Mouse (Mus musculus): ENCODE data around the gene Micall1. TPM values are rescaled to one million over a fixed set of nuclear protein-coding genes. Genes with fewer than 3 reads are reported as not detected.
A peak's percentile ranks its signal among the peaks of the same experiment; 100 is the strongest.

The Micall1 gene
- total and polyA plus RNA-seq, 2 experiments from 2014 or later, result 8.0 to 29.1 TPM

DNA sequence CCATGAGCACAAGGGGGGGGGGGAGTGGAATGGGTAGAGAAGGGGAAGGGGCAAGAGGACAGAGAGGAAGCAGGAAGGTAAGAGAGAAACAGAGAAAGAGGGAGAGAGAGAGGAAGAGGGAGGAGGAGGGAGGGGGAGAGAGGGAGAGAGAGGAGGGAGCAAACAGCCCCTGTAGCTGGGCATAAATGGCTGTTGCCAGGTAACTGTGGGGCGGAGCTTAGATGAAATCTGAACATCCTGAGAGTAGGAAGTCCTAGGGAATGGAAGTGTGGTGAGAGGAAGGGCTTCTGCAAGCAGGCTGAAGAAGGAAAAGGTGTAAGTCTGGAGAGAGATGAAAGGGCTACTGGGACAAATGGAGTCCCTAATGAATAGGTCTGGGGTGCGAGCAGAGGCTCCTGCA, 42.4 kb upstream of the Micall1 start:
- DNase-seq (no peak), ATAC-seq (no peak)
- Histone ChIP-seq H3K27ac (ENCODE audit: low read depth, low read length) (no peak overlapping the region), H3K4me2 (ENCODE audit: low read depth) (no peak overlapping the region), H3K9me3 (ENCODE audit: low read length) (no peaks in the 10 kb centered on the region), H3K4me3 (ENCODE audit: low read depth, low read length) (no peak overlapping the region), H3K4me1 (ENCODE audit: insufficient read depth) (no peaks in the 10 kb centered on the region; the same call in 1 of the 2 replicates), H3K27me3 (ENCODE audit: insufficient read depth, low read length) (no peaks in the 10 kb centered on the region), H3K9ac (no peak overlapping the region), H3K36me3 (ENCODE audit: insufficient read depth) (no peaks in the 10 kb centered on the region)
- TF ChIP-seq CTCF (IDR thresholded peaks at IDR 0.05; ENCODE audit: low read depth), result no peak
- 35% methylated on average over 2 of the region's 2 CpGs for WGBS

- H3K27ac ChIP-seq (ENCODE audit: low read depth, low read length), result no peak overlapping the region
- no peaks in the 10 kb centered on the region for H3K27me3 ChIP-seq (ENCODE audit: insufficient read depth, low read length)
- no peak overlapping the region for H3K4me3 ChIP-seq (ENCODE audit: low read depth, low read length)
- ATAC-seq (no peak), DNase-seq (no peak)
- H3K4me2 ChIP-seq (ENCODE audit: low read depth), result no peak overlapping the region
- no peak for TF ChIP-seq CTCF (IDR thresholded peaks at IDR 0.05; ENCODE audit: low read depth)
- no peaks in the 10 kb centered on the region for H3K36me3 ChIP-seq (ENCODE audit: insufficient read depth)
- WGBS, result 84% methylated on average over 3 of the region's 3 CpGs
- no peaks in the 10 kb centered on the region; the same call in 1 of the 2 replicates for H3K4me1 ChIP-seq (ENCODE audit: insufficient read depth)
- no peak overlapping the region for H3K9ac ChIP-seq
- no peaks in the 10 kb centered on the region for H3K9me3 ChIP-seq (ENCODE audit: low read length)
These were observed 41.1 kb upstream of the Micall1 start for GRCm38 (mm10) chr15:79067631-79068030.

GRCm38 (mm10) chr15:79068416-79068815, 40.3 kb upstream of the Micall1 start:
- Histone ChIP-seq H3K9ac (no peak overlapping the region), H3K4me2 (ENCODE audit: low read depth) (no peak overlapping the region), H3K27me3 (ENCODE audit: insufficient read depth, low read length) (no peaks in the 10 kb centered on the region), H3K4me3 (ENCODE audit: low read depth, low read length) (no peak overlapping the region), H3K9me3 (ENCODE audit: low read length) (no peaks in the 10 kb centered on the region), H3K4me1 (ENCODE audit: insufficient read depth) (no peaks in the 10 kb centered on the region; the same call in 1 of the 2 replicates), H3K27ac (ENCODE audit: low read depth, low read length) (no peak overlapping the region), H3K36me3 (ENCODE audit: insufficient read depth) (no peaks in the 10 kb centered on the region)
- WGBS, result 82% methylated on average over 3 of the region's 3 CpGs
- no peak for TF ChIP-seq CTCF (IDR thresholded peaks at IDR 0.05; ENCODE audit: low read depth)
- no peak for DNase-seq
- no peak for ATAC-seq

DNA sequence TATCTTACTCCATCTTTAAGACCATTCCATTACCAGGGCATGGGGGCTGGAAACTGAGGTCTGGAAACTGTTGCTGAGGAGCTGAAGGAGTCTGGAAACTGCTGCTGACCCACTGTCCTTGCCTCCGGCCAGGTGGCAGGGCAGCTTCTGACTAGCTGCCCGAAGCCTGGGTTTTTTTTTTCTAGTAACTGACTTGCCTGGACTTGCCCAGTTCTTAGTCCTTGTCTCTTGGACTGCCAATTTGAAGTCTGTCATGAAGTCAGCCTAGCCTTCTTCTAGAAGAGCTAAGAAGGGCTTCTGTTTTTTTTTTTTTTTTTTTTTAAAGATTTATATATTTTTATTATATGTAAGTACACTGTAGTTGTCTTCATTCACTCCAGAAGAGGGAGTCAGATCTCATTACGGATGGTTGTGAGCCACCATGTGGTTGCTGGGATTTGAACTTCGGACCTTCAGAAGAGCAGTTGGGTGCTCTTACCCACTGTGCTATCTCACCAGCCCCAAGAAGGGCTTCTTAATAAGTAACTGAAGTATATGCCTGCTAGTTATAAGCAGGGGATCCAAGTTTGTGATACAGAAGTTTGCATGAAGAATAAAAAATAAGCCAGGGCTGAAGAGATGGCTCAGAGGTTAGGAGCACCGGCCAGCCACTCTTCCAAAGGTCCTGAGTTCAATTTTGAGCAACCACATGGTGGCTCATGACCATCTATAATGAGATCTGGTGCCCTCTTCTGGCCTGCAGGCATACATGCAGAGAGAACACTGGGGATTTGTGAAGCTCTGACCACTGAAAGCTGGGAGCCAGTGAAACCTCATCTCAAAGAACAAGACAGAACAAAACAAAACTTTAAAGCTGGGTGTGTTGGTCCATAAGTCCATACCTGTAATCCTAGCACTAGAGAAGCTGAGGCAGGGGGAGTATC, 37.3 kb upstream of the Micall1 start:
- no peak overlapping the region for H3K4me2 ChIP-seq (ENCODE audit: low read depth)
- no peak overlapping the region for H3K27ac ChIP-seq (ENCODE audit: low read depth, low read length)
- no peaks in the 10 kb centered on the region for H3K9me3 ChIP-seq (ENCODE audit: low read length)
- ATAC-seq (no peak), DNase-seq (peak; percentile 29)
- no peak overlapping the region for H3K9ac ChIP-seq
- no peaks in the 10 kb centered on the region for H3K36me3 ChIP-seq (ENCODE audit: insufficient read depth)
- peak; percentile 72 for TF ChIP-seq CTCF (IDR thresholded peaks at IDR 0.05; ENCODE audit: low read depth)
- no peak overlapping the region for H3K4me3 ChIP-seq (ENCODE audit: low read depth, low read length)
- 67% methylated on average over 5 of the region's 5 CpGs for WGBS
- H3K27me3 ChIP-seq (ENCODE audit: insufficient read depth, low read length), result no peaks in the 10 kb centered on the region
- peaks cover 9% of the 10 kb centered on the region for H3K4me1 ChIP-seq (ENCODE audit: insufficient read depth)

DNA sequence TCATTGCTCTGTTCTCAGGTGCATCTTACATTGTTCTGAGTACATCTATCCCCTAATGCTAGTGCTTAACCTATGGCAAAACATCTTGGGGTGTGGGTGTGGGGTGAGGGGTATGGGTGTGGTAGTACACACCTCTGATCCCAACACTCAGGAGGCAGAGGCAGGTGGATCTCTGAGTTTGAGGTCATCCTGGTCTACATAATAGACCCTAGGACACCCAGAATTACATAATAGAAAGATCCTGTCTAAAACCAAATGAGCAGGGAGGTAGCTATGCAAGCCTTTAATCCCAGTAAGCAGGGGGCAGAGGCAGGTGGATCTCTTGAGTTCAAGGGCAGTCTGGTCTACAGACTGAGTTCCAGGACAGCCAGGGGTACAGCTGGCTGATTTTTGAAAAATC, 34.9 kb upstream of the Micall1 start:
- no peaks in the 10 kb centered on the region for H3K9me3 ChIP-seq (ENCODE audit: low read length)
- H3K4me3 ChIP-seq (ENCODE audit: low read depth, low read length), result no peak overlapping the region
- peaks cover 23% of the 10 kb centered on the region for H3K36me3 ChIP-seq (ENCODE audit: insufficient read depth)
- no peak overlapping the region for H3K27ac ChIP-seq (ENCODE audit: low read depth, low read length)
- no peak for ATAC-seq
- no peak overlapping the region for H3K9ac ChIP-seq
- no peak for DNase-seq
- H3K4me2 ChIP-seq (ENCODE audit: low read depth), result no peak overlapping the region
- H3K4me1 ChIP-seq (ENCODE audit: insufficient read depth), result peaks cover 9% of the 10 kb centered on the region
- no peak for TF ChIP-seq CTCF (IDR thresholded peaks at IDR 0.05; ENCODE audit: low read depth)
- no peaks in the 10 kb centered on the region for H3K27me3 ChIP-seq (ENCODE audit: insufficient read depth, low read length)

DNA sequence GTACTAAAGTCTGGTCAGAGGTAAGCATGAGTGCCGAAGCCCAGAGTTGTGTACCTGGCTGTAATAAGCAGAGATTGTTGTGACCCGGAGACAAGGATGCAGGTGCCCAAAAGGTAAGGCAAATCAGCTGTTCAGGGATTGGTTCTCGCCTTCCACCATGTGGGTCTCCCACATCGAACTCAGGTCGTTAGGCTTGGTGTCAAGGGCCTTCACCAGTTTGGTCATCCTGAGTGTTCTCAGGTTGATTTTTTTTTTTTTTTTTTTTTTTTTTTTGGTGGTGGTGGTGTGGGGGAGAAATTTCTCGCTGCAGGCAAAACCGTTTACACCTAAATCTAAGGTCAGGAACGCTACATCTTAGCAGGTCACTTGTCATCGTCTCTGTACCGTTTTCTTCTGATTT, 34.3 kb upstream of the Micall1 start:
- no peak for DNase-seq
- peak overlapping the region; percentile 70 for H3K4me3 ChIP-seq (ENCODE audit: low read depth, low read length)
- WGBS, result 30% methylated on average over 10 of the region's 10 CpGs
- H3K9me3 ChIP-seq (ENCODE audit: low read length), result no peaks in the 10 kb centered on the region
- H3K27ac ChIP-seq (ENCODE audit: low read depth, low read length), result peak overlapping the region; percentile 50
- no peak for ATAC-seq
- H3K4me2 ChIP-seq (ENCODE audit: low read depth), result peak overlapping the region; percentile 81
- H3K4me1 ChIP-seq (ENCODE audit: insufficient read depth), result peaks cover 9% of the 10 kb centered on the region
- H3K27me3 ChIP-seq (ENCODE audit: insufficient read depth, low read length), result no peaks in the 10 kb centered on the region
- H3K9ac ChIP-seq, result peak overlapping the region; percentile 68; the same call in 1 of the 2 replicates
- peaks cover 30% of the 10 kb centered on the region for H3K36me3 ChIP-seq (ENCODE audit: insufficient read depth)
- TF ChIP-seq CTCF (IDR thresholded peaks at IDR 0.05; ENCODE audit: low read depth), result no peak

- H3K4me2 ChIP-seq (ENCODE audit: low read depth), result peak within 1 kb of the TSS; percentile 81
- ATAC-seq (peak; percentile 97), DNase-seq (peak; percentile 87)
- 1% methylated on average over 48 of the region's 49 CpGs for WGBS
- peak within 1 kb of the TSS; percentile 70 for H3K4me3 ChIP-seq (ENCODE audit: low read depth, low read length)
- peak; percentile 32 for TF ChIP-seq CTCF (IDR thresholded peaks at IDR 0.05; ENCODE audit: low read depth)
- peaks cover 9% of the 10 kb centered on the region for H3K4me1 ChIP-seq (ENCODE audit: insufficient read depth)
- peak within 1 kb of the TSS; percentile 66 for H3K27ac ChIP-seq (ENCODE audit: low read depth, low read length)
- no peaks in the 10 kb centered on the region for H3K9me3 ChIP-seq (ENCODE audit: low read length)
- no peaks in the 10 kb centered on the region for H3K27me3 ChIP-seq (ENCODE audit: insufficient read depth, low read length)
- H3K36me3 ChIP-seq (ENCODE audit: insufficient read depth), result peaks cover 36% of the 10 kb centered on the region
- peak within 1 kb of the TSS; percentile 68 for H3K9ac ChIP-seq
These were observed 33.7 kb upstream of the Micall1 start, which contains the start of gene Eif3l for GRCm38 (mm10) chr15:79074913-79075532. Eif3l (plus strand) TSS chr15:79075179.

Data from forebrain, postnatal 0 days (tissue).